ENCODE assay signal across 10 mouse cellular contexts in the genomic region with DNA sequence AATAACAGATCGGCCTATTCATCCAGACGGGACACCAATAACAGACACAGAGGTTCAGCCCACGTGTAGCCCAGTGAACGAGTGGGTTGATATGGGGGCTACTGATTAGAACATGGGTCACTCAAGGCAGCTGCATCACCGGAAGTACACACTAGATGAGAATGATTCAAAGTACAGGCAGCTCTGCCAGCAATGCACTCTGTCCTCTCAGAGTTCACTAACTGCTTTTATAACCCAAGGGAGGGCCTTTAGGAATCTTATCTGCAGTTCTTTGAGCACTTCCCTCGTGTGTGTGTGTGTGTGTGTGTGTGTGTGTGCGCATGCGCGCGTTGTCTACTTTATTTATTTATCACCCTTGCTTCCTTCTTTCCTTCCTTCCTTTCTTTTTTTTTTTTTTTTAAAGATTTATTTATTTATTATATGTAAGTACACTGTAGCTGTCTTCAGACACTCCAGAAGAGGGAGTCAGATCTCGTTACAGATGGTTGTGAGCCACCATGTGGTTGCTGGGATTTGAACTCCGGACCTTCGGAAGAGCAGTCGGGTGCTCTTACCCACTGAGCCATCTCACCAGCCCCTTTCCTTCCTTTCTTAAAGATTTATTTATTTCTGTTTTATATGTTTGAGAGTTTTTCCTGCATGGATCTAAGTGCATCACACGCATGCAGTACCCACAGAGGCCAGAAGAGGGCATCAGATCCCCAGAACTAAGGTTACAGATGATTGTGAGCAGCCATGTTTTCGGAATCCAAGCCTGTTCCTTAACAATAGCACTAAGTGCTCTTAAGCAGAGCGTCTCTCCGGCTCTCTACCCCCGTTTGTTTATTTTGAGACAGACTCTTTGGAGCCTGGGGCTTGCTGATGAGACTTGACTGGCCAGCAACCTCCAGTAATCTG. TPM values are rescaled to one million over a fixed set of nuclear protein-coding genes. Genes with fewer than 3 reads are reported as not detected.
A peak's percentile ranks its signal among the peaks of the same experiment; 100 is the strongest.
DNase-seq lines count a peak whose midpoint lies in the region; ATAC-seq and TF ChIP-seq lines count a peak whose summit lies in the region.
"Had no signal": no experiment of that assay in that cellular context is flagged by ENCODE, and none has a peak within 500 bp of the region (broad histone marks: within the 10 kb centered on the region; RNA-seq: fewer than 3 reads in every experiment).

No protein-coding gene starts in this region.

- peak; percentile 87 for ATAC-seq in forebrain, postnatal 0 days
- peak; percentile 53; the same call in 1 of the 2 replicates for ATAC-seq in lung, embryonic 16.5 days (ENCODE audit: low read depth)

- H3K27me3 ChIP-seq in E14TG2a.4 (ENCODE audit: insufficient read depth, low read length): no peaks in the 10 kb centered on the region; the same call in 1 of the 2 replicates
- no peaks in the 10 kb centered on the region for H3K27me3 ChIP-seq in forebrain, postnatal 0 days (ENCODE audit: insufficient read depth, low read length)
- H3K27me3 ChIP-seq in lung, embryonic 16.5 days (ENCODE audit: control insufficient read depth, insufficient read depth, low read depth, low read length): no peaks in the 10 kb centered on the region

- H3K9me3 ChIP-seq in E14TG2a.4 (ENCODE audit: low read length): no peaks in the 10 kb centered on the region
- no peaks in the 10 kb centered on the region for H3K9me3 ChIP-seq in forebrain, postnatal 0 days (ENCODE audit: low read length)
- no peaks in the 10 kb centered on the region for H3K9me3 ChIP-seq in lung, embryonic 16.5 days (ENCODE audit: control insufficient read depth, low read length)

- 57% methylated on average over 18 of the region's 19 CpGs for WGBS in forebrain, postnatal 0 days
- WGBS in lung, embryonic 16.5 days: 48% methylated on average over 18 of the region's 19 CpGs

- DNase-seq in adrenal gland, adult (ENCODE audit: inconsistent age in 2 of 2, low spot score in 1 of 2): peak; percentile 65 to 89
- DNase-seq in adrenal gland, adult 8-10 months: no peak
- peak; percentile 32 for DNase-seq in cerebellum, adult 11-12 months
- DNase-seq in forebrain, postnatal 0 days: peak; percentile 85
- peak; percentile 77 for DNase-seq in kidney, postnatal 10 days
- DNase-seq in right cerebral cortex, postnatal 4 days: peak; percentile 83

- no peak overlapping the region for H3K4me3 ChIP-seq in E14TG2a.4 (replicated peaks; ENCODE audit: low read length)
- H3K4me3 ChIP-seq in forebrain, postnatal 0 days (ENCODE audit: low read depth, low read length): no peak overlapping the region
- no peak overlapping the region for H3K4me3 ChIP-seq in lung, embryonic 16.5 days (ENCODE audit: low read length)

- no peak overlapping the region for H3K4me2 ChIP-seq in forebrain, postnatal 0 days (ENCODE audit: low read depth)
- H3K4me2 ChIP-seq in lung, embryonic 16.5 days (ENCODE audit: low read depth, low read length): no peak overlapping the region

- no peak overlapping the region for H3K27ac ChIP-seq in forebrain, postnatal 0 days (ENCODE audit: low read depth, low read length)
- H3K27ac ChIP-seq in lung, embryonic 16.5 days (ENCODE audit: low read length): no peak overlapping the region

- no peak overlapping the region; the same call in 1 of the 2 replicates for H3K9ac ChIP-seq in forebrain, postnatal 0 days
- H3K9ac ChIP-seq in lung, embryonic 16.5 days (ENCODE audit: low read length): no peak overlapping the region

- TF ChIP-seq CTCF in E14TG2a.4 (conservative IDR thresholded peaks at IDR 0.05; ENCODE audit: low read length): peak; percentile 86
- peak; percentile 79 for TF ChIP-seq CTCF in forebrain, postnatal 0 days (IDR thresholded peaks at IDR 0.05; ENCODE audit: low read depth)

- no peaks in the 10 kb centered on the region for H3K36me3 ChIP-seq in E14TG2a.4 (ENCODE audit: insufficient read depth, low read length)
- H3K36me3 ChIP-seq in forebrain, postnatal 0 days (ENCODE audit: insufficient read depth): no peaks in the 10 kb centered on the region
- no peaks in the 10 kb centered on the region for H3K36me3 ChIP-seq in lung, embryonic 16.5 days (ENCODE audit: control insufficient read depth, insufficient read depth, low read length)

- 0 out of 2 replicates have a peak, but pooled peaks cover 3% of the 10 kb centered on the region for H3K4me1 ChIP-seq in E14TG2a.4 (replicated peaks; ENCODE audit: low read depth, low read length)
- H3K4me1 ChIP-seq in forebrain, postnatal 0 days (ENCODE audit: insufficient read depth): no peaks in the 10 kb centered on the region
- no peaks in the 10 kb centered on the region for H3K4me1 ChIP-seq in lung, embryonic 16.5 days (replicated peaks; ENCODE audit: control insufficient read depth, insufficient read depth, low read length)

RNA-seq across cellular contexts. Expression of gene Prss41, which starts 7.1 kb away (rescaled TPM):
- 1 to 10 TPM in 3 of 4 experiments, under 1 TPM in 1; 0.56 to 1.8 (median 1.4) TPM for total RNA-seq in adrenal gland, adult 8-10 months (2022)
- 0.31 and 1.0 TPM in 2 replicates for total RNA-seq in forebrain, postnatal 0 days (2014; rRNA removed)
- 1.0 and 1.3 TPM in 2 replicates for polyA plus RNA-seq in forebrain, postnatal 0 days (2015; fragmentation: Nextera tagmentation; extraction: Ambion mirVana)
- polyA plus RNA-seq in lung, embryonic 16.5 days (2015; fragmentation: Nextera tagmentation; extraction: Ambion mirVana): 0.75 and 0.99 TPM in 2 replicates

RNA-seq across cellular contexts. Expression of gene Prss32, which starts 7.4 kb away (rescaled TPM):
- not detected for total RNA-seq in adrenal gland, adult 8-10 months (2022)
- total RNA-seq in forebrain, postnatal 0 days (2014; rRNA removed): 0.57 TPM in 1 of 2 replicates, not detected in the other
- 0.20 and 0.30 TPM in 2 replicates for polyA plus RNA-seq in forebrain, postnatal 0 days (2015; fragmentation: Nextera tagmentation; extraction: Ambion mirVana)
- polyA plus RNA-seq in lung, embryonic 16.5 days (2015; fragmentation: Nextera tagmentation; extraction: Ambion mirVana): 0.41 TPM in 1 of 2 replicates, not detected in the other
- total RNA-seq: layer of hippocampus, adult 8-10 months had no signal

RNA-seq across cellular contexts. Expression of gene Prss33, which starts 15.2 kb away (rescaled TPM):
- total RNA-seq in adrenal gland, adult 8-10 months (2022): not detected
- total RNA-seq in forebrain, postnatal 0 days (2014; rRNA removed): not detected in 2 replicates
- polyA plus RNA-seq in forebrain, postnatal 0 days (2015; fragmentation: Nextera tagmentation; extraction: Ambion mirVana): not detected in 2 replicates
- polyA plus RNA-seq in lung, embryonic 16.5 days (2015; fragmentation: Nextera tagmentation; extraction: Ambion mirVana): not detected in 2 replicates

RNA-seq across cellular contexts. Expression of gene Prss21, which starts 16.8 kb away (rescaled TPM):
- not detected for total RNA-seq in adrenal gland, adult 8-10 months (2022)
- total RNA-seq in forebrain, postnatal 0 days (2014; rRNA removed): not detected in 2 replicates
- not detected in 2 replicates for polyA plus RNA-seq in forebrain, postnatal 0 days (2015; fragmentation: Nextera tagmentation; extraction: Ambion mirVana)
- not detected in 2 replicates for polyA plus RNA-seq in lung, embryonic 16.5 days (2015; fragmentation: Nextera tagmentation; extraction: Ambion mirVana)
- total RNA-seq: ES-E14; layer of hippocampus, adult 8-10 months had no signal

RNA-seq across cellular contexts. Expression of gene Elob, which starts 22.2 kb away (rescaled TPM):
- total RNA-seq in adrenal gland, adult 8-10 months (2022): 100 to 1,000 TPM; 365 to 430 (median 403) TPM
- 1,186 and 1,488 TPM in 2 replicates for total RNA-seq in forebrain, postnatal 0 days (2014; rRNA removed)
- 1,394 and 1,814 TPM in 2 replicates for polyA plus RNA-seq in forebrain, postnatal 0 days (2015; fragmentation: Nextera tagmentation; extraction: Ambion mirVana)
- polyA plus RNA-seq in lung, embryonic 16.5 days (2015; fragmentation: Nextera tagmentation; extraction: Ambion mirVana): 980 and 1,001 TPM in 2 replicates
